Mouse (Mus musculus): Measurements from ENCODE around the gene Tex10.

DNA sequence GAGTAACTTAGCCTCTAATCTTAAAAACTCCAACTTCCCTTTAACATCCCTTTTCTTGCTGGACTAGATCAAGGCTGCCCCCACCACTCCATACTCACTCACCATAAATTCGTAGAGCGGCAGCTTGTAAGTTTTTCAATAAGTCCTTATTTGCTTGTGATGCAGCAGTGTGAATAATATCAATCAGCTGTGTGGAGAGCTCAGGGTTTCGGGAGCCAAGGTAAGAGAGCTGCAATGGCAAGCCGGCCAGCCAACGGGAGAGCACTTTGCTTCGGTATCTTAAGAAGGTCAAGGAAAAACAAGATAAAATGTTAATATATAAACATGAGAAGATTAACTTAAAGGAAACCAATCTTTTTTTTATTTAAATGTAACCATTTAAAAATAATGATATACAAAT lies 14.8 kb downstream of the Tex10 start:
- TF ChIP-seq CTCF (IDR thresholded peaks at IDR 0.05; ENCODE audit: borderline replicate concordance, insufficient read depth, low read length) (no peak), POLR2A (IDR thresholded peaks at IDR 0.05; ENCODE audit: low read depth, low read length) (no peak)

Measured in embryonic fibroblast, embryonic 13.5 days (primary cell).